Mouse (Mus musculus) embryonic stem cell, embryonic (primary cell): ENCODE data around the gene Fam185a.

ENCODE experiments used
- CTCF ChIA-PET, 4 experiments: fragments of 300-600 bp in 2 of 4; fragments of 350-600 bp in 2 of 4; sonication (Branson Sonifier 250); formaldehyde crosslinking; loops; one replicate each; lab custom pipeline; 2022; ENCODE audit warnings: inconsistent platforms in 2 of 4; lab: Charles Lee
- POLR2A ChIA-PET, 4 experiments: fragments of 300-600 bp in 2 of 4; fragments of 350-600 bp in 2 of 4; sonication (Branson Sonifier 250); formaldehyde crosslinking; loops; one replicate each; lab custom pipeline; 2022; ENCODE audit warnings: antibody characterized with exemption in 4 of 4, inconsistent platforms in 1 of 4; lab: Charles Lee

Fam185a gene

GRCm38 (mm10) chr5:21424614-21425602 is at the start of gene Fam185a, which contains the start of gene Ccdc146:
Fam185a (plus strand) TSS chr5:21424958.
Ccdc146 (minus strand) TSS chr5:21424677.
- CTCF ChIA-PET, result interaction anchor here in 1 of 4 experiments (0.7 kb wide), 1 partner anchor 17 kb away, joined by 3 read pairs; no protein-coding TSS in a partner anchor
- POLR2A ChIA-PET, result interaction anchor here in 2 of 4 experiments (0.5 to 1.4 kb wide), 4 partner anchors 59 to 408 kb away, joined by 3 to 4 read pairs (median 3); partner anchors contain the start of gene Napepld (in 1 of the 2)

GRCm38 (mm10) chr5:21376935-21377334 is 47.8 kb upstream of the Fam185a start:
- ChIA-PET CTCF (no interaction called here), POLR2A (interaction anchor here in 1 of 4 experiments (0.6 kb wide), 2 partner anchors 171 to 1055 kb away, joined by 4 read pairs; no protein-coding TSS in a partner anchor)

GRCm38 (mm10) chr5:21378397-21378796 is 46.4 kb upstream of the Fam185a start:
- ChIA-PET POLR2A (no interaction called here), CTCF (no interaction called here)

GRCm38 (mm10) chr5:21381986-21382385 is 42.8 kb upstream of the Fam185a start:
- ChIA-PET POLR2A (interaction anchor here in 1 of 4 experiments (0.6 kb wide), 1 partner anchor 95 kb away, joined by 3 read pairs; no protein-coding TSS in a partner anchor), CTCF (no interaction called here)

GRCm38 (mm10) chr5:21382678-21383077 is 42.1 kb upstream of the Fam185a start:
- CTCF ChIA-PET, result no interaction called here
- POLR2A ChIA-PET, result no interaction called here

GRCm38 (mm10) chr5:21383392-21384251 is 41.1 kb upstream of the Fam185a start:
- ChIA-PET POLR2A (interaction anchor here in 2 of 4 experiments (0.8 to 1.1 kb wide), 3 partner anchors 11 to 29 kb away, joined by 3 to 4 read pairs (median 3); partner anchors contain the start of gene Fgl2 (in 1 of the 2)), CTCF (no interaction called here)

GRCm38 (mm10) chr5:21384252-21384960 is 40.4 kb upstream of the Fam185a start:
- ChIA-PET POLR2A (interaction anchor here in 2 of 4 experiments (0.9 to 1.1 kb wide), 2 partner anchors 12 to 30 kb away, joined by 3 to 4 read pairs; partner anchors contain the start of gene Fgl2 (in 1 of the 2)), CTCF (no interaction called here)

GRCm38 (mm10) chr5:21384976-21385375 is 39.8 kb upstream of the Fam185a start:
- POLR2A ChIA-PET, result no interaction called here
- CTCF ChIA-PET, result interaction anchor here in 1 of 4 experiments (0.5 kb wide), 1 partner anchor 773 kb away, joined by 3 read pairs; no protein-coding TSS in a partner anchor

GRCm38 (mm10) chr5:21386432-21386831 is 38.3 kb upstream of the Fam185a start:
- CTCF ChIA-PET, result no interaction called here
- POLR2A ChIA-PET, result no interaction called here

- ChIA-PET CTCF (no interaction called here), POLR2A (no interaction called here)
Measured at GRCm38 (mm10) chr5:21387340-21387739, 37.4 kb upstream of the Fam185a start.

- POLR2A ChIA-PET, result no interaction called here
- CTCF ChIA-PET, result no interaction called here
Measured at GRCm38 (mm10) chr5:21388855-21389254, 35.9 kb upstream of the Fam185a start.

- CTCF ChIA-PET, result interaction anchor here in 1 of 4 experiments (0.6 kb wide), 1 partner anchor 260 kb away, joined by 3 read pairs; no protein-coding TSS in a partner anchor
- POLR2A ChIA-PET, result interaction anchor here in 1 of 4 experiments (0.6 kb wide), 1 partner anchor 23 kb away, joined by 6 read pairs; no protein-coding TSS in a partner anchor
Measured at GRCm38 (mm10) chr5:21391616-21392384, 33.0 kb upstream of the Fam185a start.

GRCm38 (mm10) chr5:21394562-21394961 is 30.2 kb upstream of the Fam185a start:
- ChIA-PET POLR2A (interaction anchor here in 1 of 4 experiments (0.9 kb wide), 1 partner anchor 9 kb away, joined by 3 read pairs; no protein-coding TSS in a partner anchor), CTCF (no interaction called here)

GRCm38 (mm10) chr5:21395205-21395840 is 29.4 kb upstream of the Fam185a start:
- ChIA-PET POLR2A (interaction anchor here in 1 of 4 experiments (0.9 kb wide), 1 partner anchor 10 kb away, joined by 3 read pairs; no protein-coding TSS in a partner anchor), CTCF (no interaction called here)

GRCm38 (mm10) chr5:21411261-21411666 is 13.5 kb upstream of the Fam185a start:
- ChIA-PET CTCF (no interaction called here), POLR2A (interaction anchor here in 1 of 4 experiments (0.6 kb wide), 1 partner anchor 16 kb away, joined by 3 read pairs; no protein-coding TSS in a partner anchor)

GRCm38 (mm10) chr5:21412056-21412455 is 12.7 kb upstream of the Fam185a start:
- ChIA-PET CTCF (no interaction called here), POLR2A (interaction anchor here in 1 of 4 experiments (0.6 kb wide), 1 partner anchor 382 kb away, joined by 3 read pairs; no protein-coding TSS in a partner anchor)

- POLR2A ChIA-PET, result no interaction called here
- CTCF ChIA-PET, result no interaction called here
Measured at GRCm38 (mm10) chr5:21413322-21413721, 11.4 kb upstream of the Fam185a start.
